Mouse (Mus musculus): Measurements from ENCODE around the gene Coro1b.

GRCm38 (mm10) chr19:4113186-4113805 lies 35.1 kb upstream of the Coro1b start:
- TF ChIP-seq POLR2A (IDR thresholded peaks at IDR 0.05; ENCODE audit: insufficient read depth, low read depth, low read length) (no peak), CTCF (IDR thresholded peaks at IDR 0.05) (no peak)

All from heart, adult 2 months (tissue).